Mouse (Mus musculus): ENCODE measurements around the gene Gm14305. TPM values are rescaled to one million over a fixed set of nuclear protein-coding genes. Genes with fewer than 3 reads are reported as not detected.
"Not testable (repeated sequence)": the region's sequence is repeated elsewhere in the genome, so short reads cannot be mapped to it uniquely, and the experiment has no call there.

Gene Gm14305
- total RNA-seq (2021): 1 to 10 TPM; 5.0 to 6.1 TPM
- long read RNA-seq, experiment 1, partial matches to known transcripts: 0 of 1 reads
- long read RNA-seq, experiment 1, other reads (novel, unspliced or antisense): 0 of 1 reads
- long read RNA-seq, experiment 2, partial matches to known transcripts: 0 of 5 reads
- long read RNA-seq, experiment 2, other reads (novel, unspliced or antisense): 1 of 5 reads

DNA sequence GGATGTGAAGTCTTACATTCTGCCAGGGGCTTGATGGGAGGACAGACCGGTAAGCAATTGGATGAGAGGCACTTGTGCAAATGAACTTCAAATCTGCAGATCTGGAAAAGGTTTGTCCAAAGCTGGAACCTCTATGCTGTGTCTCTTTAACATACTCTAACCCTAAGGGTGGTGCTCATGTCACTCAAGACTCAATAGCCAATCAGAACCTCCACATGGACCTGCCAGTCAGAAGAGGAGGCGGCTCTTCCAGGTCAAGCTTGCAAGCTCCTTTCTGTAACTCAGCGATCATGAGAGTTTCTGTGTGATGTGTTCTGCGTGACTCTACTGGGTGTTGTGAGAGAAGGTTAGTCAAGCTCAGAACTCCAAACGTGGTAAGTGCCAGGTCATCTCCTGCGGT lies at the start of gene Gm14305:
Gene Gm14305, plus strand, starts transcription at position 278 of the 400 bp plus-strand sequence.
- DNase-seq; intact Hi-C loops (cut with DNase I): not testable (repeated sequence)

DNA sequence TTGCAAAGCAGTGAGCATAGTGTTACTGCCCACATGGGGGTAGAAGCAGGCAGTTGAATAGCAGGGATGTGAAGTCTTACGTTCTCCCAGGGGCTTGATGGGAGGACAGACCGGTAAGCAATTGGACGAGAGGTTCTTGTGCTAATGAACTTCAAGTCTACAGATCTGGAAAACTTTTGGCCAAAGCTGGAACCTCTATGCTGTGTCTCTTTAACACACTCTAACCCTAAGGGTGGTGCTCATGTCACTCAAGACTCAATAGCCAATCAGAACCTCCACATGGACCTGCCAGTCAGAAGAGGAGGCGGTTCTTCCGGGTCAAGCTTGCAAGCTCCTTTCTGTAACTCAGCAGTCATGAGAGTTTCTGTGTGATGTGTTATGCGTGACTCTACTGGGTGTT lies 37.9 kb upstream of the Gm14305 start, which contains the start of gene Zfp973:
Gene Zfp973, plus strand, starts transcription at position 301 of the 400 bp plus-strand sequence.
- DNase-seq; intact Hi-C loops (cut with DNase I): not testable (repeated sequence)

Other genes starting within 250 kb of the Gm14305 start
- gene Gm14434, start 221.5 kb upstream of the Gm14305 start, total RNA-seq (2021): not detected
- not detected for gene Zfp967, start 187.3 kb upstream of the Gm14305 start, total RNA-seq (2021)
- gene Gm14308, start 72.0 kb upstream of the Gm14305 start, total RNA-seq (2021): 1 to 10 TPM in 1 of 2 experiments, not detected in 1; 1.0 TPM
- 10 to 100 TPM; 10.4 to 10.9 TPM for gene Zfp973, start 37.8 kb upstream of the Gm14305 start, total RNA-seq (2021)
- 1 to 10 TPM; 4.5 to 9.4 TPM for gene Gm14295, start 90.3 kb downstream of the Gm14305 start, total RNA-seq (2021)
- not detected for gene Gm14408, start 122.8 kb downstream of the Gm14305 start, total RNA-seq (2021)
- 1 to 10 TPM; 2.5 to 3.4 TPM for gene Gm14296, start 219.5 kb downstream of the Gm14305 start, total RNA-seq (2021)

Measured in gastrocnemius, postnatal 36 days (tissue).